Mouse (Mus musculus): ENCODE measurements around the gene Gamt. TPM values are rescaled to one million over a fixed set of nuclear protein-coding genes. Genes with fewer than 3 reads are reported as not detected.

Gamt gene
- polyA plus RNA-seq, 1 experiment, result 9.4 TPM

Other genes with a start within 250 kb of the Gamt start
- 33.5 and 42.4 TPM in 2 replicates for gene Arhgap45, start 244.4 kb downstream of the Gamt start, polyA plus RNA-seq (2012; rRNA removed)
- gene Polr2e, start 221.2 kb downstream of the Gamt start, polyA plus RNA-seq (2012; rRNA removed), result 146 and 172 TPM in 2 replicates
- gene Gpx4, start 213.8 kb downstream of the Gamt start, polyA plus RNA-seq (2012; rRNA removed), result 282 and 473 TPM in 2 replicates
- 67.2 and 91.7 TPM in 2 replicates for gene Sbno2, start 155.4 kb downstream of the Gamt start, polyA plus RNA-seq (2012; rRNA removed)
- 112 and 115 TPM in 2 replicates for gene Stk11, start 145.2 kb downstream of the Gamt start, polyA plus RNA-seq (2012; rRNA removed)
- gene Atp5d, start 122.4 kb downstream of the Gamt start, polyA plus RNA-seq (2012; rRNA removed), result 1,215 and 1,440 TPM in 2 replicates
- 5.0 TPM in 2 replicates for gene Cbarp, start 120.2 kb downstream of the Gamt start, polyA plus RNA-seq (2012; rRNA removed)
- 62.7 and 89.3 TPM in 2 replicates for gene Midn, start 112.7 kb downstream of the Gamt start, polyA plus RNA-seq (2012; rRNA removed)
- gene Cirbp, start 95.0 kb downstream of the Gamt start, polyA plus RNA-seq (2012; rRNA removed), result 52.6 and 63.1 TPM in 2 replicates
- 15.9 and 18.2 TPM in 2 replicates for gene 1600002K03Rik, start 88.1 kb downstream of the Gamt start, polyA plus RNA-seq (2012; rRNA removed)
- 0.95 and 1.1 TPM in 2 replicates for gene Efna2, start 81.5 kb downstream of the Gamt start, polyA plus RNA-seq (2012; rRNA removed)
- 24.7 and 28.6 TPM in 2 replicates for gene Mum1, start 34.6 kb downstream of the Gamt start, polyA plus RNA-seq (2012; rRNA removed)
- 553 and 570 TPM in 2 replicates for gene Ndufs7, start 11.9 kb downstream of the Gamt start, polyA plus RNA-seq (2012; rRNA removed)
- 52.1 and 67.7 TPM in 2 replicates for gene Dazap1, start 474 bp upstream of the Gamt start, polyA plus RNA-seq (2012; rRNA removed)
- 1,621 and 1,622 TPM in 2 replicates for gene Rps15, start 31.4 kb upstream of the Gamt start, polyA plus RNA-seq (2012; rRNA removed)
- 0.41 and 0.45 TPM in 2 replicates for gene Apc2, start 35.0 kb upstream of the Gamt start, polyA plus RNA-seq (2012; rRNA removed)
- gene 2310011J03Rik, start 59.5 kb upstream of the Gamt start, polyA plus RNA-seq (2012; rRNA removed), result 69.0 and 72.5 TPM in 2 replicates
- 8.2 and 15.5 TPM in 2 replicates for gene Pcsk4, start 68.5 kb upstream of the Gamt start, polyA plus RNA-seq (2012; rRNA removed)
- gene Reep6, start 68.9 kb upstream of the Gamt start, polyA plus RNA-seq (2012; rRNA removed), result 50.1 and 127 TPM in 2 replicates
- gene Adamtsl5, start 87.4 kb upstream of the Gamt start, polyA plus RNA-seq (2012; rRNA removed), result 40.5 and 73.6 TPM in 2 replicates
- gene Plk5, start 95.4 kb upstream of the Gamt start, polyA plus RNA-seq (2012; rRNA removed), result 0.68 and 2.8 TPM in 2 replicates
- gene Mex3d, start 126.6 kb upstream of the Gamt start, polyA plus RNA-seq (2012; rRNA removed), result 5.7 and 7.6 TPM in 2 replicates
- gene Mbd3, start 138.5 kb upstream of the Gamt start, polyA plus RNA-seq (2012; rRNA removed), result 104 and 116 TPM in 2 replicates
- 2,454 and 2,475 TPM in 2 replicates for gene Uqcr11, start 145.8 kb upstream of the Gamt start, polyA plus RNA-seq (2012; rRNA removed)
- gene Tcf3, start 172.6 kb upstream of the Gamt start, polyA plus RNA-seq (2012; rRNA removed), result 60.2 and 76.9 TPM in 2 replicates
- gene Onecut3, start 233.8 kb upstream of the Gamt start, polyA plus RNA-seq (2012; rRNA removed), result 0.09 and 0.19 TPM in 2 replicates